Mouse (Mus musculus): Measurements from ENCODE around the gene Tbxas1.
A peak's percentile ranks its signal among the peaks of the same experiment; 100 is the strongest.

The Tbxas1 gene

DNA sequence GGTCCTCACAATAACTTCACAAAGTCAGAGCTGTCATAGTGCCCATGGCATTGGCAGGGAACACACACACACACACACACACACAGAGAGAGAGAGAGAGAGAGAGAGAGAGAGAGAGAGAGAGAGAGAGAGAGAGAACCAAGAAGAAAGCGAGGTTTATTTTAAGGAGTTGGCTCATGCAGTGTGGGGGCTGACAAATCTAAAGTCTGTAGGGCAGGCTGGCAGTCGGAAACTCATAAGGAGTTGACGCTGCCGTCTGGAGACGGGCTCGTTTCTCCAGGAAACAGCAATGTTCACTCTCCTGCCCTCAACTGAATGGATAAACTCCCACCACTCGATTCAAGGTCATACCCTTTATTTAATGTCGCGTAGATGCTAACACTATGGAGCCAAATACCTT, 165.2 kb downstream of the Tbxas1 start:
- DNase-seq (ENCODE audit: low read depth in 1 of 2, low spot score in 2 of 2), result no peak

DNA sequence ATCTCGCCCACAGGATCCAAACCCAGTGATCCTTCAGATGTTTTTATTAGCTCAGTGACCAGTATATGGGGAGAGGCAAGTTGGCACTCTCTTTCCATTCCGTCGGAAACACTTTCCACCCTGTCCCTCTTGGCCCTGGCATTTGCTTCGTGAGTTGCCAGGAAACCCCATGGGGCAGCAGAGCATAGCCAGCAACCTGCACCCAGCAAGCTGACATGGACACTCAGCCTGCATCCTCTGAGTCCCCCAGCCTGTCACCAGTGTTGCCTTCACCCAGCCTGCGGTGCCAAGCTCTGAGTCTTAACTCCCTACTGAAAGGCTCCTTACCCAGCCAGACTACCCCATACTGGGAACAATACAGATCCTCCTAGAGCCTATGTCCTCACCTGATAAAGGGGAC, 173.9 kb downstream of the Tbxas1 start:
- DNase-seq (ENCODE audit: low read depth in 1 of 2, low spot score in 2 of 2), result no peak

DNA sequence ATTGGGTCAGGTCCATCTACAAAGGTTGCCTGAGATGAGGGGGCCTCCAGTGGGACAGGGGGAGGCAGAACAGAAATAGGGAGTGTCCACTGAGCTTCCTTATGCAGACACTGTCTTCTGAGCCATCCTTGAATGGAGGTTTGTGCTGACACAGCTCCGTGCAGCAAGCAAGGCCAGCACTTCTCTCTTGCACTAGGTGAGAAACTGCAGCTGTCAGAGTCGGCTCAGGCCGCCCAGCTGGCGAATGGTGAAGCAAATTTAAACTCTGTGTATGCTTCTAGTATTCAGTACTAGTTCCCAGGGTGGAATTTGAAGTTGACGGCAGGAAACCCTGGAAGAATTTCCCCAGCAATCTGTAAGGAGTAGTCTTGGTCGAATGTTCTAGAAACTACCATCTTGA, 175.6 kb downstream of the Tbxas1 start:
- no peak for DNase-seq (ENCODE audit: low read depth in 1 of 2, low spot score in 2 of 2)

DNA sequence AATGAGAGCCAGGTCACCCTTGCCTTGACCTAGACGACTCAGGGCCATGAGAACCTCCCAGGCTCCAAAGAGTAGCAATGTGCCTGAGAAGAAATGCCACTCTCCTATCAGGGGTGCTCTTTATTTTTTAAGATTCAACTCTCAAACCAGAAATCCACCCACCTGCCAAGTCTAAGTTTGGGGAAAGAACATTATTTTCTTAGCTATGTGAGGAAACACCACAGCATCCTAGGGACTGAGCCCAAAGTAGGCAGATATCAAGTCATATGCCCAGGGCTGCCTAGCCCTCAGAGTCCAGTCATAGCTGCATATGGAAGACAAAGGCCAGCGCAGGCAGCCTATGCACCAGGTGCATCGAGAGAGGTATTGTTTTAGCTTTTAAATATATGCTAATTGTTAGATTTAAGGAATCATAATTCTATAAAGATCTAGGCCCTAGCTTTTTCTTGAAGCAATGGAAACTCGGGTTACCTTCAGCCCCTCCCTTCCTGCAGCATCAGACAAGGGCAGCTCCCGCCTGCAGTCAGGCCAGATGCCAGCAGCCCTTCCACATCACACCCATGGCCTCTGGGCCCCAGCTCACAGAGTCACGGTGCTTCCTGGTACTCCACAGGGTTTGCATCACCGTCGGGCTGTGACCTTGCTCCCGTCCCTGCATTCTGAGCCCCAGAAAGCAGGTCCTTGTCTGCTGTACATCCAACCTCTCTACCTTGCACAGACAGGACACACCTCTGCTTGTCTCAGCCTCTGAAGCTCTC, 176.8 kb downstream of the Tbxas1 start:
- no peak for DNase-seq (ENCODE audit: low read depth in 1 of 2, low spot score in 2 of 2)

DNA sequence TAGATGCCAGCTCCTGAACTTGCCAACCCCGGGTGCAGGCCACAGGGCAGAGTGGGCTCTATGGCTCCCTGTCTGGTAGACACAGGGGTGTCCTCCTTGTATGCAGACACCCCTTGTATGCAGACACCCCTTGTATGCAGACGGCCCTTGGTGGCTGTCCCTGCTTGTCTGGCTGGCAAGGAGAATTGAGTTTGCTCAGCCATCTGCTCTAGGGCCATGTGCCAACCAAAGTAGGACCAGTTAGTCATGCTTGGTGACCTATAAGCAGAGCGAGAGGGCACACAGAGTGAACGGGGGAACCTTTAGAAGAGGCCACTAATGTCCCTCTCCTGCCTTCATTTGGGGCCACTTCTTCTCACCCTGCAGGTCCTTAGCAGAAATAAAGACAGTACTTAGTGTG, 177.4 kb downstream of the Tbxas1 start:
- DNase-seq (ENCODE audit: low read depth in 1 of 2, low spot score in 2 of 2), result no peak

DNA sequence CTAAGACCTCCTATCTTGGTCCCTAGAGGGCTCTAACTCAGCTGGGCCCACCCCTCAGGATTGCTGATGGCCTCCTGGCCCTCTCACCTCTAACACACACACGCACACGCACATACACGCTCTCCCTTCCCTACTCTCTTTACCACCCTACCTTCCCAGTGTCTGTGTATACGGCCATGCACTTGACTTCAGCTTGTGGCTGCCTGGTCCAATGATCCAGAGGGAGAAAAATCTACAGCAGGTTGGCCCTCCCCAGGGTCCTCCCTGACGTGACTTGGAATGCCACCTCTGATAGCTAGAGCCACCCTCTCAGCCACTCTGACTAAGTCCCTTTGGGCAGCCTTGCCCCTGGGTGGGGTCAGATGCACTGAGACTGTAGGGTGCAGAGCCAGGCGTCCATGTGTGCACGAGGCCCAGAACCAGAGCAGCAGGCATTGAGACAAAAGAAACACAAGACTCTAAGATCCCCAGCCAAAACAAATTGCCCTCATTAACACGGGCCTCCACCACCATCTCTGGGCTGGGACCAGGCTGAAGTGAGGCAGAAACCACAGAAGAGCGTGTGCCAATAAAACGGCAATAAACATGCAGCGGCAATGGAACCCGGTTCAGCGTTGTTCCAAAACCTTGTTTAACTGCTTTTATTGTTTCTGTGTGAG, 179.1 kb downstream of the Tbxas1 start:
- no peak for DNase-seq (ENCODE audit: low read depth in 1 of 2, low spot score in 2 of 2)

GRCm38 (mm10) chr6:39054878-39055508, 179.8 kb downstream of the Tbxas1 start:
- DNase-seq (ENCODE audit: low read depth in 1 of 2, low spot score in 2 of 2), result no peak

DNA sequence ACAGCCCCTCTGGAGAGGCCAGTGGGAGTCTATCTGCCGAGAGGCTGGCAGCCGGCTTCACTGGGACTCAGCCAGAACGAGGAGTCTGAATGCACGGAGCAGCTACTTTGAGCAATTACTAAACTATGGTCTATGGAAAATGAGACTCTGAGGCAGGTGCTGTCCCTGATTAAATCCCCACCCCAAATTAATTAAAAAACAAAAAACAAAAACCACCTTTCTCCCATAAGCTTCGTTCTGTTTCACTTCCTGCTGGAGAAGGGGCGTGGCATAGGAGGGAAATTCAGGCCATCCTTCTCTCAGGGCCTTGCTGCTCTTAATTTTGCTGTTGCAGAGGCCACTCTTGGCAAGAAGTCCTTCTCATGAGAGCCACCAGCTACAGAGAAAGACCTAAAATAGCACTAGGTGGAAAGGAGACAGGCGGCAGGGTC, 180.6 kb downstream of the Tbxas1 start:
- DNase-seq (ENCODE audit: low read depth in 1 of 2, low spot score in 2 of 2), result no peak

DNA sequence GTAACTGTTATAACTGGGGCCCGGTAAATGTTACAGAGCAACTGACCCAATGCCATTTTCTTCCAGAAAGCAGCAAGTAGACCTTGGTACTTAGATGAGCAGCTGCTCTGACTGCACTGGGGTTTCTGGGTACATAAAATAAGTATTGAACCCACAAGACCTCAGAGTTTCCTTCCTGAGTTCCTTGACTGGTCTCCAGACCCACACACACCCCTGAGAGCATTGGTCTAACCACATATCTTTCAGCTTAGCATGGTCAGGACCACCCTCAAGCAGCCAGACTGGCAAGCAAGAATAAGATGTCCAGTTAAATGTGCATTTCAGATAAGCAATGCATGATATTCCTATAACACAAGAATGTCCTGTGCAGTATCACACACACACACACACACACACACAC, 182.0 kb downstream of the Tbxas1 start:
- DNase-seq (ENCODE audit: low read depth in 1 of 2, low spot score in 2 of 2), result no peak

DNA sequence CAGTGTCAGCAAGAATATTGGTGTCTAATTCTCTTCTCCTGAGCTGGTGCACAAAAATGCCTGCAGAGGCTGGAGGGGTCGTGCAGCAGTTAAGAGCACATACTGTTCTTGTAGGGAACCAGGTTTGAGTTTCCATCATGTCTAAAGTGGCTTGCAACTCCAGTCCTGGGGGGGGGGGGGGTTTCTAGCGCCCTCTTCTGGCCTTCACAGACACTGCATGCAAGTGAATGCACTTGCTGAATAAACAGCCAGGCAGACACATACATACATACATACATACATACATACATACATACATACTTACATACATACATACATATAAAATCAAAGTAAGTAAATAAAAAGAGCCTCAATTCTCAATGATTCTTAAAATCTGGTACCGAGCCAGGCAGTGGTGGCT, 183.2 kb downstream of the Tbxas1 start:
- no peak for DNase-seq (ENCODE audit: low read depth in 1 of 2, low spot score in 2 of 2)

DNA sequence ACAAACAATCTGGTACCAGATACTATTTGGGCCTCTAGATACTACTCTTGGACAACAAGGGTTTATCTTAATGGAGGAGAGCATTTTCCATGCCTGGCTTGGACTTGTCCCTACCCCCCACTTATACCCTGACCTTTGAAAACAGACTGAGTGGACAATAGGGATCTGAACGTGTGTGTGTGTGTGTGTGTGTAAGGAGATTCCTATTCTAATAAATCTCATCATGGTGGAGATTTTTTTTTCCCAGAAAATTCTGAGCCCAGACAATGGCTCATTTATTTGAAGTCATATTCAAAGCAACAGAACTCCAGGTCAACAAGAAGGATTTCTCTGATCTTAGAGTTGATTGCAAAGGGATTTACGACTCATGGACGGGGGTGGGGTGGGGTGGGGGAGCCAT, 183.7 kb downstream of the Tbxas1 start:
- no peak for DNase-seq (ENCODE audit: low read depth in 1 of 2, low spot score in 2 of 2)

GRCm38 (mm10) chr6:39059547-39060497, 184.6 kb downstream of the Tbxas1 start:
- DNase-seq (ENCODE audit: low read depth in 1 of 2, low spot score in 2 of 2), result no peak

DNA sequence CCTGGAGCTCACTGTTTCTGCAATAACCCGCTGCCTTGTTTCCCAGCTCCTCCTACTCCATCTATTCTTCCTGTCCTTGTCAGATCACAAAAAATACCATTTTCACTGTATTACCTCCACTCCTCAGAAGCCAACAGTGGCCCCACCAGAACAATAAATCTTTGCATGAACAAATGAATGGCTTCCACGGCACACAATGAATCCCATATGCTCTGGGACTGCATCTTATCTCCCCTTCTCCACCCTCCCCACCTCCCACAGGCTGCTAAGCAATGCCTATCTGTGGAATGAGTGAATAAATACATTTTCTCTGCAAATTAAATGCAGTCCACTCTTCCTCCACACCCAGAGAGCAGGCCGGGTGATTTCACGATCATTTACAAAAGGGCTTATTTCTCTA, 186.0 kb downstream of the Tbxas1 start:
- DNase-seq (ENCODE audit: low read depth in 1 of 2, low spot score in 2 of 2), result no peak

- DNase-seq (ENCODE audit: low read depth in 1 of 2, low spot score in 2 of 2), result no peak
These were observed 188.3 kb downstream of the Tbxas1 start for GRCm38 (mm10) chr6:39063541-39063940.

DNA sequence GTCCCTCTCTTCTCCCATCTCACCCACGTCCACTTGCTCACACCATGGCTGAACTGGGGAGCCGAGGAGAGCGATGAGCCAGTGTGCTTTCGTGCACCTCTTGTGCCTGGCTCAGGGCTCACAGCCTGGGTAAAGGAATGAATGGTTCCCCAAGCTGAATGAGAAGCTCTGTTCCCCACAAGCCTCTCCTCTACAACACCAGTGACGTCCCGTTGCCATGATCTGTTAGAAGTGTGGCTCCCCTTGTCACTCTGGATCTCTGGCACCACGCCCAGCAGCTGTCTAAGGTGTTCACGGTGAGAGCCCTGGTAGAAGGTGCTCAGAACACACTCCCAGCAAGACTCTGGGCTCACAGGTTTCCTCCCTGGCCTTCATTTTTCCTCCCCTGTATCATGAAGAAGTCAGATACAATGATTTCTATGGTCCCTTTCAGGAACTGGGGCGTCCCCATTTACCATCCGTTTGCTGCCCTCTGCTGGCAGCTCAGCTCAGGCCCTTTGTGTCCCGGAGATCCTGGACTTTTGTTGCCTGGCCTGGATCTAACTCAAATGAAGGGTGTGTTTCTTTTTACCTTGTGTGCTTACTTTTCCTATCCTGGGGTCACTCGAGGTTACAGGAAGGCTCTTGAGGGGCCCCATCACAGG, 191.9 kb downstream of the Tbxas1 start:
- DNase-seq (ENCODE audit: low read depth in 1 of 2, low spot score in 2 of 2), result peak in 1 of 2 experiments; percentile 56

DNA sequence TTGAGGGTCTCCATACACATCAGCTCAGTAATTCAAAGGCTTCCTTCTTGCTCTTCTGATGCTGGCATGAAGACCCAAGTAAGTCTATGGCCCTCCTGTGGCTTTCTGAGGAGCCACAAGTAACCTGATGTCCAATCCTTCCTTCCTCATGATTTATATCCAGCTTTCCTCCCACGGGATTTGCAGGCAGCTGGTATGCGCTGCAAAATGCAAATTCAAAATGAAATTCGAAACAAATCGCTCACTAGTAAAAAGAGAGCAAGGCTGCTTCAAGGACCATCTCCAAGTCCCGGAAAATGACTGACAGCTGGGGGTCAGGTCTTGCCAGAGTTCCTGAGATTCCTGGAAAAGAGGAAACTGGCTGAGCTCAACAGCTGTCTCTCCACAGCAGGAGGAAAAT, 197.5 kb downstream of the Tbxas1 start:
- DNase-seq (ENCODE audit: low read depth in 1 of 2, low spot score in 2 of 2), result no peak

DNA sequence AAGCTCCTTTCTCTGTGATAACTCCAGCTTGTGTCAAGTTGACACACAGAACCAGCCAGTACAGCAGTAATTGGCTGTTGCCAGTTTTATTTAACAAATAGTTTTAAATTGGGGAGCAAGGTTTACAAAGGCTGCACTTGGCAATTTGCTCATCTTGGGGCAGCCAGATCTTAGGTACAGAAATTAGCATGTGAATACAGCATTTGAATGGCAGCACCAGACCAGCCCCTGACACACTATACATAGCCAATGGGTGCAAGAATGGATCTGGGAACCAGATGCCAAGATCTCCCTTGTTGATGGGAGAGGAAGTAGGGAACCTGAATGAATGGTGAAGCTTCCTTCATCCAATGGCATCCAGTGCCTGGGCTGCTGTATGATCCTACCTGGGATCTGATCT, 199.0 kb downstream of the Tbxas1 start:
- no peak for DNase-seq (ENCODE audit: low read depth in 1 of 2, low spot score in 2 of 2)

DNA sequence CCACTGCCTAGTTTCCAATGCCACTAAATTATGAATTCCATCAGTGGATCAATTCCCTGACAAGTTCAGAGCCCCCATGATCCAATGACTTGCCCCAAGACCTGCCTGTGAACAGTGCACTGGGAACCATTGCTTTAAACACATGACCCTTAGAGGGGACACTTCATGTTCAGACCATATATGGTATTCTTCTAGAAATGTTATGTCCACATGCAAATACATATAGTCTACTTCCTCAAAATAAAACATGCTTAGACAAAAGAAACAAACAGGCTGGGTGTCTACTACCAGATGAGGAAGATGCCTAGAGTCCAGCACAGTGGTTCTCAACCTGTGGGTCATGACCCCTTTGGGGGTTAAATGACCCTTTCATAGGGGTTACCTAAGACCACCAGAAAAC, 201.3 kb downstream of the Tbxas1 start:
- no peak for DNase-seq (ENCODE audit: low read depth in 1 of 2, low spot score in 2 of 2)

DNA sequence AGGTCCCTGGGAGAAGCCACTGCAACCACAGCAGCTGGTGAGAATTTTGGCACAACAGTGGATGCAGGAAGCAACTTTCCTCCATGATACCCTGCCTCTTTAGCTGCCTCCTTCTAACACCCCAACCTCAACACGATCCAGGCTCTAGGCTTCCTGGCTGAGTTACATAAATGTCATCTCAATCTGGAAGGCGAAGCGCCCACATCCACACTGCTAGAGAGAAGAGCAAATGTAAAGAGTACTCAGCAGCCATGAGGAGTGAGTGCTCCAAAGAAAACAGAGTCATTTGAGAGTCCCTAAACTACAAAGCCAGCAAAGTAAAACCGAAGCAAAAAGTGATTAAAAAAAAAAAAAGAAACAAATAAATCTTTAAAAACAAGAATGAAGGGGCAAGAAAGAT, 229.4 kb downstream of the Tbxas1 start:
- DNase-seq (ENCODE audit: low read depth in 1 of 2, low spot score in 2 of 2), result no peak

DNA sequence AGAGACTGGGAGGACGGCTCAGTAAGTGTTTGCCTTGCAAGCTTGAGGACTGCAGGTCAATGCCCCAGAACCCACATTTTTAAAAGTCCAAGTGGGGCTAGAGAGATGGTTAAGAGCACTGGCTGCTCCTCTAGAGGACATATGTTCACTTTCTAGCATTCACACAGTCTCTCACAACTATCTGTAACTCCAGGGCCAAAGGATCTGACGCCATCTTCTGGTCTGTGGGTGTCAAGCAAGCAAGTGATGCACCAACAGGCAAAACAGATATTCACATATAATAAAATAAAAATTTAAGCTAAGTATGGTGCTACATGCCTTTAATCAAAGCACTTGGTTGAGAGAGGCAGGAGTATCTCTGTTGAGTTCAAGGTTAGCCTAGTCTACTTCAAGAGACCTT, 231.6 kb downstream of the Tbxas1 start:
- no peak for DNase-seq (ENCODE audit: low read depth in 1 of 2, low spot score in 2 of 2)

DNA sequence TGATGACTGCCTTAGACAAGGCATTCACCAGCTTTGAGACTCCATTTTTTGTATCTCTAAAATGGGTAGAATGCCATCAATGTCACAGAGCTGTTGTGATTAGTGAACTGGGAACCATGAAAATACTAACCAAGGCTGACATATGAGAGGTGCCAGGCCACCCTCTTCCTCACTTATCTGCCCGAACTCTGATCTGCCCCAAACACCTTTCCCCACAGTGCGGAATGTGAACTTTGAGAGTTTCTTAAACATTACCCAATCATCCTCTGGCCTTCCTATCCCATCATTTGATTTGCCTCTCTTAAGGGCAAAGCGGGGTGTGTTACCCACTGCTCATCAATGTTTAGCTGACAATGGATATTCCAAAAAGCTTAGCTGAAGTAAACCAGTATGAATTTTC, 237.5 kb downstream of the Tbxas1 start:
- no peak for DNase-seq (ENCODE audit: low read depth in 1 of 2, low spot score in 2 of 2)
